Mouse (Mus musculus): ENCODE results near the gene Atp6v0a1. TPM values are rescaled to one million over a fixed set of nuclear protein-coding genes. Genes with fewer than 3 reads are reported as not detected.

Atp6v0a1 gene
- polyA plus RNA-seq, 1 experiment from 2014 or later: 172 TPM

DNA sequence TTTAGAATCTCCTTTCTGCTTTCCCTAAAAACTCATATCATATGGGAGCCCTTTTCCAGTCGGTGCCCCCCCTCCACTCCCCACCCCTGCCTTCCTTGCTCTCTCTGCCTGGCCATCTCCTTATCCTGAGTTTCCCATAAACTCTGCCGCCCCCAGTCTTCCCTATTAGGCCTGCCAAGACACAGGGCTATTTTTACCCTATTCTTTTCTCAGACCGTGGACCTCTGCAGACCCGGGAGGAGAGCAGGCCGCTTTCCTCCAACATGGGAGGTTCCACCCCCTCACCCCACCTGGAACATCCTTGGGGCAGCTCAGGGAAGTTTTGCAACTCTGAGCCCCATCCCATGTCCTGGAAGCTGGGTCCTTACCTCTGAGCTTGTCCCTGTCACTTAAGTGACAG, 41.9 kb upstream of the Atp6v0a1 start:
- Histone ChIP-seq H3K27me3 (ENCODE audit: control insufficient read depth, insufficient read depth, low read depth, low read length) (peaks cover 56% of the 10 kb centered on the region), H3K4me2 (ENCODE audit: low read length) (no peak overlapping the region), H3K27ac (ENCODE audit: low read length) (no peak overlapping the region), H3K4me1 (ENCODE audit: control insufficient read depth, insufficient read depth, low read length) (peaks cover 10% of the 10 kb centered on the region), H3K9me3 (replicated peaks; ENCODE audit: control insufficient read depth, low read length, poor library complexity, severe bottlenecking) (no peaks in the 10 kb centered on the region), H3K9ac (ENCODE audit: low read depth, low read length) (no peak overlapping the region), H3K36me3 (ENCODE audit: control insufficient read depth, insufficient read depth, low read length) (no peaks in the 10 kb centered on the region), H3K4me3 (ENCODE audit: low read depth, low read length) (no peak overlapping the region)
- no peak for ATAC-seq
- WGBS: 65% methylated on average over 5 of the region's 5 CpGs

- 80% methylated on average over 5 of the region's 5 CpGs for WGBS
- Histone ChIP-seq H3K9me3 (replicated peaks; ENCODE audit: control insufficient read depth, low read length, poor library complexity, severe bottlenecking) (no peaks in the 10 kb centered on the region), H3K36me3 (ENCODE audit: control insufficient read depth, insufficient read depth, low read length) (no peaks in the 10 kb centered on the region), H3K9ac (ENCODE audit: low read depth, low read length) (no peak overlapping the region), H3K4me3 (ENCODE audit: low read depth, low read length) (no peak overlapping the region), H3K4me1 (ENCODE audit: control insufficient read depth, insufficient read depth, low read length) (peaks cover 10% of the 10 kb centered on the region), H3K27ac (ENCODE audit: low read length) (no peak overlapping the region), H3K4me2 (ENCODE audit: low read length) (0 out of 2 replicates have a peak overlapping the region, but pooled peaks have one; percentile 7), H3K27me3 (ENCODE audit: control insufficient read depth, insufficient read depth, low read depth, low read length) (peaks cover 61% of the 10 kb centered on the region)
- ATAC-seq: no peak
Measured at GRCm38 (mm10) chr11:100967881-100968420, 41.3 kb upstream of the Atp6v0a1 start.

DNA sequence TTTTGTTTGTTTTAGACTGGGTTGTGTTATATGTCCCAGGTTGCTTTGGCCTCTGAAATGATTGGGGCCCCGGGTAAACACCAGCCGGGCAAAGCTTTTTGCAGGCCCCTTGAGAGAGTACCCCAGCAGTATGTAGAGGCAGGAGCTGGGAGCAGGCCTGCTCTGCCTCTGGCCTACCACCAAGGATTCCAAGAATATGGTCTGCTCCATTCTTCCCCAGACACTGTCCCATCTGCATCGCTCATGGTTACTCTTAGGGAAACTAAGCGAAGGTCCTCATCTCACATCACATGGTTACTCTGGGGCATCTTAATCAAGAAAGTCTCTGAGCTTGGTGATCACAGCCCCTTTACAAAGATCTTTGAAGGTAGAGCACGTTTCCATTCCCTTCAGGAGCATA, 40.8 kb upstream of the Atp6v0a1 start:
- H3K36me3 ChIP-seq (ENCODE audit: control insufficient read depth, insufficient read depth, low read length): no peaks in the 10 kb centered on the region
- no peak overlapping the region for H3K27ac ChIP-seq (ENCODE audit: low read length)
- H3K9me3 ChIP-seq (replicated peaks; ENCODE audit: control insufficient read depth, low read length, poor library complexity, severe bottlenecking): no peaks in the 10 kb centered on the region
- no peak for ATAC-seq
- H3K27me3 ChIP-seq (ENCODE audit: control insufficient read depth, insufficient read depth, low read depth, low read length): peaks cover 63% of the 10 kb centered on the region
- H3K4me3 ChIP-seq (ENCODE audit: low read depth, low read length): no peak overlapping the region
- 73% methylated on average over 5 of the region's 5 CpGs for WGBS
- peaks cover 10% of the 10 kb centered on the region for H3K4me1 ChIP-seq (ENCODE audit: control insufficient read depth, insufficient read depth, low read length)
- H3K4me2 ChIP-seq (ENCODE audit: low read length): 0 out of 2 replicates have a peak overlapping the region, but pooled peaks have one; percentile 7
- H3K9ac ChIP-seq (ENCODE audit: low read depth, low read length): no peak overlapping the region

DNA sequence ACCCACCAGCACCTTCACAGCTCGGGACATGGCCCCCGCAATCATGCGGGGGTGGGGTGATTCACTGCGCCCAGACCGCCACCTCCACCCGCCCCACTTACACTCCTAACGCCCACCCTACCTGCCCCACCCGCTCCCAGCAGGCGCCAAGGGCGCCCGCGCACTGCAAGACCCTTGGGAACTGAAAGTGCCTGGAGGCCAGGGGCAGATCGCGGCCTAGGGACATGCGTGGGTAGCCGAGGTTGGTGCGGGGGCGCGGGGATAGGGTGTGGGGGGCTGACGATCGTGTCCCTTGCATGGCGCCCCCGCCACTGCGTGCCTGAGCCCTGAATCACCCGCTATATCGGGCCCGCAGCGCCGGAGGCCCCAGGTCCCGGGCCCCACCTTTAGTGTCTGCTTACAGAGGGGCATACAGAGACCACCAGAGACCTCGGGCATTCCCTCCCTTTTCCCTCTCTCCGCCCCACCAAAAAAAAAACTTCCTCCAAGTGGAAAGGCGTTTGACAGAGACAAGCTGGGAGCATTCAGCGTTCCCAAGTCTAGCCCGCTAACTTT, 40.0 kb upstream of the Atp6v0a1 start:
- H3K4me1 ChIP-seq (ENCODE audit: control insufficient read depth, insufficient read depth, low read length): peaks cover 10% of the 10 kb centered on the region
- H3K36me3 ChIP-seq (ENCODE audit: control insufficient read depth, insufficient read depth, low read length): no peaks in the 10 kb centered on the region
- no peaks in the 10 kb centered on the region for H3K9me3 ChIP-seq (replicated peaks; ENCODE audit: control insufficient read depth, low read length, poor library complexity, severe bottlenecking)
- WGBS: 12% methylated on average over 25 of the region's 35 CpGs
- no peak overlapping the region for H3K27ac ChIP-seq (ENCODE audit: low read length)
- H3K4me3 ChIP-seq (ENCODE audit: low read depth, low read length): peak overlapping the region; percentile 39
- no peak for ATAC-seq
- H3K27me3 ChIP-seq (ENCODE audit: control insufficient read depth, insufficient read depth, low read depth, low read length): peaks cover 66% of the 10 kb centered on the region
- peak overlapping the region; percentile 54 for H3K4me2 ChIP-seq (ENCODE audit: low read length)
- peak overlapping the region; percentile 20; the same call in 1 of the 2 replicates for H3K9ac ChIP-seq (ENCODE audit: low read depth, low read length)

- no peak for ATAC-seq
- H3K9me3 ChIP-seq (replicated peaks; ENCODE audit: control insufficient read depth, low read length, poor library complexity, severe bottlenecking): no peaks in the 10 kb centered on the region
- peak overlapping the region; percentile 54 for H3K4me2 ChIP-seq (ENCODE audit: low read length)
- H3K36me3 ChIP-seq (ENCODE audit: control insufficient read depth, insufficient read depth, low read length): no peaks in the 10 kb centered on the region
- peaks cover 10% of the 10 kb centered on the region for H3K4me1 ChIP-seq (ENCODE audit: control insufficient read depth, insufficient read depth, low read length)
- WGBS: 1% methylated on average over 65 of the region's 65 CpGs
- peak overlapping the region; percentile 55 for H3K9ac ChIP-seq (ENCODE audit: low read depth, low read length)
- H3K4me3 ChIP-seq (ENCODE audit: low read depth, low read length): peak overlapping the region; percentile 39
- H3K27me3 ChIP-seq (ENCODE audit: control insufficient read depth, insufficient read depth, low read depth, low read length): peaks cover 66% of the 10 kb centered on the region
- peak overlapping the region; percentile 18; the same call in 1 of the 2 replicates for H3K27ac ChIP-seq (ENCODE audit: low read length)
Measured at GRCm38 (mm10) chr11:100969744-100970556, 39.3 kb upstream of the Atp6v0a1 start.

DNA sequence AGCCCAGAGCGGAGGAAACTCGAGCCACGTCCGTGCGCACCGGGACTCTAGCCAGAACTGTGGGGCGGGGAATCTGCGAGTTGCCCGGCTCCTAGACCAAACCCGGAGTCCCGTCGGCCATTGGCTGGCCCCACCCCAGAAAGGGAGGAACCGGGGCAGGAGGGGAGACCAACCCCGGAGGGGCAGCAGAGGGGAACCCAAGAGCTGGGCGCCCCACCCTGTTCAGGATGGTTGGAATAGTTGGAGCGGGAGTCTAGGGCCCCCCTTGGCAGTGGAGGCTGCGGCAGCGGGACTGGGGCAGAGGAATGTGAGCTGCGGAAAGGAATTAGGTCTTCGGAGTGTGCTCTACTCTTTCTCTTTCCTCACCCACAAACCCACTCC, 38.7 kb upstream of the Atp6v0a1 start, which contains the start of gene Cavin1:
TSS of gene Cavin1 (minus strand) at position 331 of the 381 bp plus-strand sequence.
- Histone ChIP-seq H3K4me2 (ENCODE audit: low read length) (peak within 1 kb of the TSS; percentile 54), H3K27ac (ENCODE audit: low read length) (peak within 1 kb of the TSS; percentile 18; the same call in 1 of the 2 replicates), H3K9me3 (replicated peaks; ENCODE audit: control insufficient read depth, low read length, poor library complexity, severe bottlenecking) (no peaks in the 10 kb centered on the region), H3K27me3 (ENCODE audit: control insufficient read depth, insufficient read depth, low read depth, low read length) (peaks cover 66% of the 10 kb centered on the region), H3K9ac (ENCODE audit: low read depth, low read length) (peak within 1 kb of the TSS; percentile 55), H3K4me1 (ENCODE audit: control insufficient read depth, insufficient read depth, low read length) (peaks cover 10% of the 10 kb centered on the region), H3K36me3 (ENCODE audit: control insufficient read depth, insufficient read depth, low read length) (no peaks in the 10 kb centered on the region), H3K4me3 (ENCODE audit: low read depth, low read length) (peak within 1 kb of the TSS; percentile 39)
- WGBS: 0% methylated on average over 20 of the region's 20 CpGs
- 0 out of 2 replicates have a peak, but pooled peaks have one; percentile 54 for ATAC-seq

DNA sequence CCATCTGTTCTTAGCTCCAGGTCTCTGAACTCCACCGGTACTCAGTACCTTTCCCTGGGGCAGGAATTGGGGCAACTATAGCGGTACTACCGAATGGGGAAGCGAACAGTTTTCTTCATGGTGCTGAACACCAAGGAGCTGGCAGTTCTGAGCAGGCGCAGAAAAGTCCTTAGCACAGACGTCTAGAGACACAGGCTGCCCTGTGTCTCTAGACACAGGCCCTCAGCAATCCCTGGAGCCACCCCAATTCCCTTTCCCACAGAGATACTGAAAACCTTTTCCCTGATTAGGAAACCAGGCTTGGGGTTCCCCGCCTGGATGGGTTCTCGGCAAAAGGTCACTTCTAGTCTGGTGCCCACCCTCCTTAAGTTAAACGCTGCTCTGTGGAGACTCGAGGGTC, 37.8 kb upstream of the Atp6v0a1 start:
- Histone ChIP-seq H3K9ac (ENCODE audit: low read depth, low read length) (no peak overlapping the region), H3K27ac (ENCODE audit: low read length) (no peak overlapping the region), H3K4me3 (ENCODE audit: low read depth, low read length) (no peak overlapping the region), H3K4me1 (ENCODE audit: control insufficient read depth, insufficient read depth, low read length) (peaks cover 10% of the 10 kb centered on the region), H3K9me3 (replicated peaks; ENCODE audit: control insufficient read depth, low read length, poor library complexity, severe bottlenecking) (no peaks in the 10 kb centered on the region), H3K4me2 (ENCODE audit: low read length) (no peak overlapping the region), H3K36me3 (ENCODE audit: control insufficient read depth, insufficient read depth, low read length) (no peaks in the 10 kb centered on the region), H3K27me3 (ENCODE audit: control insufficient read depth, insufficient read depth, low read depth, low read length) (peaks cover 65% of the 10 kb centered on the region)
- no peak for ATAC-seq
- 64% methylated on average over 10 of the region's 10 CpGs for WGBS

DNA sequence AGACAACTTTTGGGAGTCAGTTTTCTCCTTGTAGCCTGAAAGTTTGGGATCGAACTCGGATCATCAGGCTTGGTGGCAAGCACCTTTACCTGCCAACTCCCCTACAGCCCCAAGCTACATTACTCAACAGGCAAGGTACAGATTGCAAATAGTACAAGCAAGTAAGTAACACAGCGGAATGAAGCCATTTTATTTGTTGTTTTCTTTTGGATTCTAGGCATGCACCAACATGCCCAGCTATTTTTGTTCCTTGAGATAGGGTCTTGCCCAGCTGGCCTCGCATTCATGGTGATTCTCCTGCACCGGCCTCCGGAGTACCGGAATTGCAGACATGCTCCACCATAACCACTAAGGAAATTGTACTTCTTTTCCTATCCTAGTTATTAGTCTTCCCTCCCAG, 36.0 kb upstream of the Atp6v0a1 start:
- H3K9me3 ChIP-seq (replicated peaks; ENCODE audit: control insufficient read depth, low read length, poor library complexity, severe bottlenecking): no peaks in the 10 kb centered on the region
- H3K4me2 ChIP-seq (ENCODE audit: low read length): no peak overlapping the region
- ATAC-seq: no peak
- H3K36me3 ChIP-seq (ENCODE audit: control insufficient read depth, insufficient read depth, low read length): no peaks in the 10 kb centered on the region
- no peak overlapping the region for H3K9ac ChIP-seq (ENCODE audit: low read depth, low read length)
- 92% methylated on average over 7 of the region's 7 CpGs for WGBS
- no peak overlapping the region for H3K27ac ChIP-seq (ENCODE audit: low read length)
- H3K4me1 ChIP-seq (ENCODE audit: control insufficient read depth, insufficient read depth, low read length): peaks cover 10% of the 10 kb centered on the region
- peaks cover 49% of the 10 kb centered on the region for H3K27me3 ChIP-seq (ENCODE audit: control insufficient read depth, insufficient read depth, low read depth, low read length)
- no peak overlapping the region for H3K4me3 ChIP-seq (ENCODE audit: low read depth, low read length)

Measured in midbrain, embryonic 16.5 days (tissue).